Mouse (Mus musculus): Measurements from ENCODE around the gene Sucnr1. TPM values are rescaled to one million over a fixed set of nuclear protein-coding genes. Genes with fewer than 3 reads are reported as not detected.

The Sucnr1 gene
- polyA plus RNA-seq, 1 experiment: not detected

DNA sequence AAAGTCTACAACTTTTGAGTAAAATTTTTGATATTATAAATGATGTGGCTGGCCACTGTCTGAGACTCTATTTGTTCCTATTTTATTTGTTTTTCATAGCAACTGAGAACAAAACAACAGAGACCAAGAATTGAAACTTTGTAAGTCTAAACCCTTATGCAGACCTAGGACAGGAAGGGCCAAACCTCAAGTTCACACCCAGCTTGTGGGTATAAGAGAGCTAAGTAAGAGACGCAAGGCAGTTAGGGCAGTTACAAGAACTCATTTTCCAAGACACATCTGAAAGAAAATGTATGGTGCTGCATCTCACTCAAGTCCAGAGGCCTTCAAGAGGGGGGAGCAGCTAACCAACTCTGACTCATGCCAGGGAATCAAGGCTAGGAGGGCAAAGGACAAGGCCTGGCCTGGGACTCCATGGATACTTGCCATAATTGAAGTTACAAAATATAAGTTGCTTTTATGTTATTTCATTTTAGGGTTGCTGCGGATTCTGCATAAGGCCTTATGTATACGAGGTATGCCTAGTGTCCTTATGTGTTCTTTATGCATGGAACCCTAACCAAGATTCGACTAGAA, 29.6 kb downstream of the Sucnr1 start:
- no peak for DNase-seq (ENCODE audit: extremely low spot score in 1 of 2, low spot score in 1 of 2)

DNA sequence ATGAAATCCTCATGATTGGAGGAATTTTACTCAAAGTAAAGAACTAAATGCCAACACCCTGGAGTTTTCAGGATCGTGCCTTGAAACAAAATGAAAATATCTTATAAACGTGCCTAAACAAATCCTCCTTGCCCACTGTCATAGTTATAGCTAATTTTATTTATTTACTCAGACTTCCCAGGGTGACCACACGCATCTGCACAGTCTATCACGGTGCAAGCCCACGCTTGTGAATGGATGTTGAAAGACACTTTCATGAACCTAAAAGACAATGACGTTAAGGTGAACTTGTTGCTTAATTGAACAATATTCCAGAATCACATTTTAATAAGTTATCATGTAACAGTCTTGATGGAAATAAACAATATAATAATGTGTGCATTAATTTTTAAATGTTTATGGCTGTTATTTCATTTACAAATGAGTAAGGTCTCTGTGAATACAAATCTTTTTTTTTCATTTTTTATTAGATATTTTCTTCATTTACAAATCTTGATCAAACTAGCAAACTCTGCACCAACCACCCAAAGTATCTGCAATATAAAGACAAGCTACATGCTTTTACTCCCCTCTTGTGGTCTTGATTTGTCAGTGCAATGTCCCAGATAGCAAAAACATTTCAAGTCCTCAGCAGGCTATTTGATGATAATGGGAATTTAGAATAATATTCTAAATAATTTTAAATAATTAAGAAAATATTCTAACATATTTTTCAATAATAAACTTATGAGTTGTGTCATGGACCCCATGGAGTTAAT, 30.4 kb downstream of the Sucnr1 start:
- peak; percentile 6 to 59 for DNase-seq (ENCODE audit: extremely low spot score in 1 of 2, low spot score in 1 of 2)

DNA sequence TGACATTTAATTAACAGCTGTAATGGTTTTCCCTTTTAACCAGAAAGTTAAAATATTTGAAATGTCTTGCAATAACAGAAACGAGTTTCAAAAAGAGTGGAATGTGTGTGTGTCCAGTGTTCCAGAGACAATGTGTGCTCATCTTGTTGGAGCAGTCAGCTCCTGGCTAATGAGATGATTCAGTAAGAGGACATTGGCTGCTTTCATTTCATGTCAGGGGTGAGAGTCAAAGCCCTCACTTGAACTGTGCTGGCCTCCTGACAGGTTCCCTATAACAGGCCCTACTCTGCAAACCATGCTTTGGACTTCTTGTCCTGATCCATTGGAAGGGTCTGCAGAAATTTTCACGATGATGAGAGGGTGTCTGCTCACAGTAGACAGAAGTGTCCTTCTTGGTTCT, 32.9 kb downstream of the Sucnr1 start:
- no peak for DNase-seq (ENCODE audit: extremely low spot score in 1 of 2, low spot score in 1 of 2)

DNA sequence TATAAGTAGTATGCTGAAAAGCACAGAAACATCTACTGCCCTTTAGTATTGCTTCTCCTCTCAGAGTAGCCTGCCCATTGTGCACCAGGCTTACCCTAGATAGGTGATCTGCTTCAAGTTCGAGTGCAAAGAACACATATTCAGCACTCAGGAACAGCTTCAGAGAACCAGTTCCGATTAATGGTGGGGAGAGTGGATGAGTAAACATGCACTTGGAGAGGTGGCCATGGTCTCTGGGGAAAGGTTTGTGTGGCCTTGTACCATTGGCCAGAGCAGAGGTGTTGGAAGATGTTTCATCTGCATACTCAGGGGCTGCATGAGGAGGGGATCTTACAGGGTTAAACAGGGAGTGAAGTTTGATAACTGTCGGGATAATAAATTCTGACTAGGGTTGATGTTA, 39.8 kb downstream of the Sucnr1 start:
- no peak for DNase-seq (ENCODE audit: extremely low spot score in 1 of 2, low spot score in 1 of 2)

DNA sequence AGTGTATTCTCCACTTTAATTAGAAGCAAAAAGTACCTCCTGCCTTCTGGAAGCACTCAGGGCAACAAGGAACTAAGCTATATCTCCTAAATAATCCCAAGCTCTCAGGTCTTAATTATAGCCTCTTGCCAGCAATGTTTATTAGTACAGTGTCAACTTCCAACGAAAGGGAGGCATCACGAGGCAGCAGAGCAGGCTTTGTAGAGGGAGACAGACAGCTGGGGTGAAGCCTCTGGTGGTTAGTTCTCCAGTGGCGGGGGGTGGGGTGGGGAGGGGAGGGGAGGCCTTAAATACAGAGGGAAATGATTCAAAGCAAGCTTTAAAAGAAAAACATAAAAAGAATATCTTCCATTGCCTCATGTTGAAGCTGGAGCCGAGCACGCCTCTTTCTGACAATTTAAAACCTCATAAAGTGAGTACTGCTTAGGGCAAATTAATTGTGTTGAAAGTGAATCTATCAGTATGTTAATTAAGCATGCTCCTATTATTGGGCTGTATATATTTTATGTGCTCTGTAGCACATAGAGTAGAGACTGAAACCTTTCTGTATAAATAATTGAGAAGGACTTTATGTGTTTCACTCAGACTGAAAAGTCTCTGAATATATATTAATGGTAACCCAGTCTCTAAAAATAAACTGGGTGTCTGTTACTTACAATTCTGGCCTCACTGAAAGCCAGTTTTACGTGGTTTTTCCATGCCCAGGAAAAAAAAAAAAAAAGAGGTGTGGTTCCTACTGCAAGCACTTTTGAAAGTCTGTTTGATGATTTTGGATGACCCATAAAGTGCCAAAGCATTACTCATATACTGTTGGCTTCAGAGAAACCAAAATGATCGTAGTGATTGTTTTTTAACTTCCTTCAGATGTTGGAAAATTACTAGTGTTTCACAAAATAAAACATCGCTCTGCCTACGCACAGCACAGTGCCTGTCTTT, 42.5 kb downstream of the Sucnr1 start:
- no peak for DNase-seq (ENCODE audit: extremely low spot score in 1 of 2, low spot score in 1 of 2)

DNA sequence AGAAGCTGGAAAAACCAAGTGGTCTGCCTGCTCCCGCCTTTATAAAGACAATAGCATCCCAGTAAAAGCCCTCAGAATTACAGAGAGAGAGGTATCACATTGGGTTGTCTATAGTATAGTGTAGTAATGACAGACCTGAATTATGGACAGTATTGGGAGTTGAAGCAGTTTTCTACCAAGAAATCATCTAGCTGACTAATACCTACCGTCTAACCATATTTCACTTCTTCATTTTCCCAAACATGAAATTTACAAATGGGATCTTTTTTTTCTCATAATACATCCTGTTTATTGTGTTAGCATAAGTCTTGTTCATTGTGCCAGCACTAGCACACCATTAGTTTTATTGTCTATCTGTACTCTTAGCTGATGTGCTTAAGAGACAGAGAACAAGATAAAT, 44.9 kb downstream of the Sucnr1 start:
- no peak for DNase-seq (ENCODE audit: extremely low spot score in 1 of 2, low spot score in 1 of 2)

GRCm38 (mm10) chr3:60128282-60128681, 46.6 kb downstream of the Sucnr1 start:
- no peak for DNase-seq (ENCODE audit: extremely low spot score in 1 of 2, low spot score in 1 of 2)

GRCm38 (mm10) chr3:60135801-60136200, 54.1 kb downstream of the Sucnr1 start:
- no peak for DNase-seq (ENCODE audit: extremely low spot score in 1 of 2, low spot score in 1 of 2)

Other genes with a start within 250 kb of the Sucnr1 start
- not detected in 2 replicates for gene Gm8298, start 220.8 kb upstream of the Sucnr1 start, polyA plus RNA-seq (2012; rRNA removed)
- not detected in 2 replicates for gene C130079G13Rik, start 156.7 kb upstream of the Sucnr1 start, polyA plus RNA-seq (2012; rRNA removed)
- gene Aadacl2, start 75.1 kb upstream of the Sucnr1 start, polyA plus RNA-seq (2012; rRNA removed): not detected in 2 replicates
- gene Aadac, start 56.2 kb upstream of the Sucnr1 start, polyA plus RNA-seq (2012; rRNA removed): not detected in 2 replicates

Data from frontal cortex, adult 2 months (tissue).